Mouse (Mus musculus): Measurements from ENCODE around the gene Dnajc11. TPM values are rescaled to one million over a fixed set of nuclear protein-coding genes. Genes with fewer than 3 reads are reported as not detected.

Dnajc11 gene
- polyA plus RNA-seq, 1 experiment from 2014 or later: 45.4 TPM

DNA sequence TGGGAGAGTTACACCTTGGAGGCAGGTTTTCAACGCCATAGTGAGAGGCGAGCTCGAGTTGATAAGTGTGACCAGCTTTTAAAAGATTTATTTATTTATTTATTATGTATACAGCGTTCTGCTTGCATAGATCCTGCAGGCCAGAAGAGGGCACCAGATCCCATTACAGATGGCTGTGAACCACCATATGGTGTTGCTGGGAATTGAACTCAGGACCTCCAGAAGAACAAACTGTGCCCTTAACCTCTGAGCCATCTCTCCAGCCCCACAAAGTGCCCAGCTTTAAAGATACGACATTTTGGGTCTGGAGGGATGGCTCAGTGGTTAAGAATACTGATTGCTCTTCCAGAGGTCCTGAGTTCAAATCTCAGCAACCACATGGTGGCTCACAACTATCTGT lies 95.6 kb downstream of the Dnajc11 start:
- H3K9ac ChIP-seq: no peak overlapping the region
- WGBS: 33% methylated on average over 5 of the region's 5 CpGs
- no peak overlapping the region for H3K4me3 ChIP-seq
- no peaks in the 10 kb centered on the region for H3K9me3 ChIP-seq (replicated peaks)
- no peak overlapping the region for H3K27ac ChIP-seq
- no peak overlapping the region for H3K4me2 ChIP-seq
- peaks cover 2% of the 10 kb centered on the region; the same call in 1 of the 2 replicates for H3K36me3 ChIP-seq
- H3K27me3 ChIP-seq: peaks cover 12% of the 10 kb centered on the region; the same call in 1 of the 2 replicates
- ATAC-seq (replicated peaks; ENCODE audit: insufficient number of reproducible peaks, insufficient read depth, low FRiP score, low read depth): no peak
- peaks cover 42% of the 10 kb centered on the region for H3K4me1 ChIP-seq (replicated peaks)

DNA sequence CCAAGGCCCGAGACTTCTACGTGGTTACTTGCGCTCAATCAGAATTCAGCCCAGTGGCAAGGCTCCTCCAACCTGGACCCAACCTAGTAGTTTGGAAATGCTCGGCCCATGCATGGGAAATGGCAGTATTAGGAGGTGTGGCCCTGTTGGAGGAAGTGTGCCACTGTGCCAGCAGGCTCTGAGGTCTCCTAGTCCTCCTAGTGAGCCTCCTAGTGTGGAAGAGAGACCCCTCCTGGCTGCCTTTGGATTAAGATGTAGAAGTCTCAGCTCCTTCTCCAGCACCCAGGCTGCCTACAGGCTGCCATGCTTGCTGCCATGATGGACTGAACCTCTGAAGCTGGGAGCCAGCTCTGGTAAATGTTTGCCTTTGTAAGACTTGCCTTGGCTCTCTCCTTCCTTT lies 96.5 kb downstream of the Dnajc11 start:
- no peak for ATAC-seq (replicated peaks; ENCODE audit: insufficient number of reproducible peaks, insufficient read depth, low FRiP score, low read depth)
- 71% methylated on average over 4 of the region's 4 CpGs for WGBS
- H3K27me3 ChIP-seq: peaks cover 12% of the 10 kb centered on the region; the same call in 1 of the 2 replicates
- H3K9me3 ChIP-seq (replicated peaks): no peaks in the 10 kb centered on the region
- H3K27ac ChIP-seq: no peak overlapping the region
- H3K36me3 ChIP-seq: no peaks in the 10 kb centered on the region; the same call in 1 of the 2 replicates
- no peak overlapping the region for H3K4me3 ChIP-seq
- peaks cover 34% of the 10 kb centered on the region for H3K4me1 ChIP-seq (replicated peaks)
- no peak overlapping the region; the same call in 1 of the 2 replicates for H3K9ac ChIP-seq
- H3K4me2 ChIP-seq: no peak overlapping the region

Other genes with a start within 250 kb of the Dnajc11 start
- 116 and 165 TPM in 2 replicates for gene Camta1, start 71.8 kb upstream of the Dnajc11 start, polyA plus RNA-seq (2015; fragmentation: Nextera tagmentation; extraction: Ambion mirVana)
- gene Thap3, start 55.3 kb downstream of the Dnajc11 start, polyA plus RNA-seq (2015; fragmentation: Nextera tagmentation; extraction: Ambion mirVana): 26.3 and 34.4 TPM in 2 replicates
- 15.2 and 20.7 TPM in 2 replicates for gene Phf13, start 62.6 kb downstream of the Dnajc11 start, polyA plus RNA-seq (2015; fragmentation: Nextera tagmentation; extraction: Ambion mirVana)
- 26.1 and 30.9 TPM in 2 replicates for gene Klhl21, start 75.1 kb downstream of the Dnajc11 start, polyA plus RNA-seq (2015; fragmentation: Nextera tagmentation; extraction: Ambion mirVana)
- gene Zbtb48, start 94.0 kb downstream of the Dnajc11 start, polyA plus RNA-seq (2015; fragmentation: Nextera tagmentation; extraction: Ambion mirVana): 10.6 and 14.1 TPM in 2 replicates
- gene Tas1r1, start 104.9 kb downstream of the Dnajc11 start, polyA plus RNA-seq (2015; fragmentation: Nextera tagmentation; extraction: Ambion mirVana): 0.25 and 0.46 TPM in 2 replicates
- gene Nol9, start 105.6 kb downstream of the Dnajc11 start, polyA plus RNA-seq (2015; fragmentation: Nextera tagmentation; extraction: Ambion mirVana): 13.9 and 20.7 TPM in 2 replicates
- 11.1 and 14.1 TPM in 2 replicates for gene Plekhg5, start 138.8 kb downstream of the Dnajc11 start, polyA plus RNA-seq (2015; fragmentation: Nextera tagmentation; extraction: Ambion mirVana)
- gene Tnfrsf25, start 182.2 kb downstream of the Dnajc11 start, polyA plus RNA-seq (2015; fragmentation: Nextera tagmentation; extraction: Ambion mirVana): 0.94 and 1.6 TPM in 2 replicates
- 0.93 and 2.1 TPM in 2 replicates for gene Espn, start 218.7 kb downstream of the Dnajc11 start, polyA plus RNA-seq (2015; fragmentation: Nextera tagmentation; extraction: Ambion mirVana)
- 0.23 TPM in 1 of 2 replicates, not detected in the other for gene Hes2, start 225.2 kb downstream of the Dnajc11 start, polyA plus RNA-seq (2015; fragmentation: Nextera tagmentation; extraction: Ambion mirVana)
- 58.4 and 73.4 TPM in 2 replicates for gene Acot7, start 244.4 kb downstream of the Dnajc11 start, polyA plus RNA-seq (2015; fragmentation: Nextera tagmentation; extraction: Ambion mirVana)